Mouse (Mus musculus): ENCODE results near the gene 4930447C04Rik. TPM values are rescaled to one million over a fixed set of nuclear protein-coding genes. Genes with fewer than 3 reads are reported as not detected.

4930447C04Rik gene
- not detected for total RNA-seq (2023)

GRCm38 (mm10) chr12:72940071-72940821 is at the start of gene 4930447C04Rik:
4930447C04Rik (minus strand) TSS chr12:72940774.

GRCm38 (mm10) chr12:72939616-72940015 is 958 bp downstream of the 4930447C04Rik start, which contains the start of gene Six6:
Six6 (plus strand) TSS chr12:72939892.

Other genes starting within 250 kb of the 4930447C04Rik start
- 170 TPM for gene Ppm1a, start 183.3 kb downstream of the 4930447C04Rik start, total RNA-seq (2023)
- not detected for gene Six6, start 882 bp downstream of the 4930447C04Rik start, total RNA-seq (2023)
- gene Six1, start 113.1 kb upstream of the 4930447C04Rik start, total RNA-seq (2023) = 0.94 TPM
- 1.2 TPM for gene Six4, start 172.7 kb upstream of the 4930447C04Rik start, total RNA-seq (2023)
- gene Mnat1, start 182.9 kb upstream of the 4930447C04Rik start, total RNA-seq (2023) = 25.3 TPM